Mouse (Mus musculus) heart, postnatal 10 days (tissue): ENCODE results near the gene Tspan5. TPM values are rescaled to one million over a fixed set of nuclear protein-coding genes. Genes with fewer than 3 reads are reported as not detected.

Experiments
- DNase-seq, 2 experiments: peaks; one replicate each; pipeline ENCODE4 v3.0.0; 2021
- intact Hi-C: fragments of 180-260 bp; cut with DNase I; formaldehyde crosslinking; loops from one replicate; pipeline ENCODE4 v1.15.1; 2025
- total RNA-seq, 2 experiments: library from RNA; stranded (reverse); gene quantifications; 2 replicates each; pipeline ENCODE4 v1.2.3; 2021

Gene Tspan5
- total RNA-seq, 2 experiments from 2014 or later: 12.4 to 13.7 TPM

DNA sequence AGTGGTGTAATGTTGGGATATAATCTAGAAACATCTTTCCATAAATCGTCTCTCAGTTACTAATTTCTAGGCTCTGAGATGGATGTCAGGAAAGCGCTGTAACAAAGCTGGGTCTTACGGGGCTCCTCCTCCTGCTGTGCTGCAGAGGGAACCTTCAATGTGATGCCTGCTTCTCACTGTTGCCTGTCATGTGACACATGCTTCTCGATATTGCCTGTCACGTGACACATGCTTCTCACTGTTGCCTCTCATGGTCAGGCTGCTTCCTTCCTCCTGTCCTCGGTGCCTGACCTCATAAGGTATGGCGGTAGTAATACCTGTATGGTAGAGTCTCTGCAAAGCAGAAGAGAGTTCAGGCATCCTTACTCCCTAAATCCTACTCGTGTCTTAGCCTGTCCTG is 170.5 kb downstream of the Tspan5 start:
- intact Hi-C loops: loop anchor here (10.0 kb wide), 1 partner anchor 282 kb away; no protein-coding TSS in a partner anchor
- DNase-seq: no peak

DNA sequence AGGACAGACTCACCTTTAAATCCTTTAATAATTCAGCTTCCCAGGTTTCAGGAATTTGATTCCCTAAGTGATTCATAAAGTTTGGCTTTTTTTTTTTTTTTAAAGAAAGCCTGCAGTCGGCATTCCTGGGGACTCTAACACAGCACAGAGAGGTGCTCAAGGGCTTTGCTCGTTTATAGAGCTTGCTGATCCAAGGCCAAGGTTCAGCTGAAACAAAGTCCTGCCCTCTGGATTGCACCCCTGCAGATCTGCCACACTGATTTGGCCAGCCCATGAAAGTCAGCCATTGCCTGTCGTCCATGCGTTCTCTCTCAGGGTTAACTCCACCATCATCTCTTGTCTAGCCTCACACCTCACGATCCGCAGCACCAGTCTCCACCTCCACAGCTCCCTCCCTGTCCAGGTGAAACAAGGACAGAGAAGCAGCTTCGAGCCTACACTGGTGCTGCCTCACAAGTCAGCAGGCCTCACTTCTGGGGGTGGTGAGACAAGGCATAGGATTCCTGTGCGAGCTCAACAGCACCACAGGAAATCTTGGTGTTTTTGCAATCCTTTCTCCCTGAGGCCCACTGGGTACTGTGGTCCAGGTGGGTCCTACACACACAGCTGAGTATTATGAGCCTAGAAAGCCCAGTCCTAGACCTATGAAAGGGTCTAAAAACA is 172.8 kb downstream of the Tspan5 start:
- no peak for DNase-seq
- intact Hi-C loops: loop anchor here (10.0 kb wide), 1 partner anchor 280 kb away; no protein-coding TSS in a partner anchor

DNA sequence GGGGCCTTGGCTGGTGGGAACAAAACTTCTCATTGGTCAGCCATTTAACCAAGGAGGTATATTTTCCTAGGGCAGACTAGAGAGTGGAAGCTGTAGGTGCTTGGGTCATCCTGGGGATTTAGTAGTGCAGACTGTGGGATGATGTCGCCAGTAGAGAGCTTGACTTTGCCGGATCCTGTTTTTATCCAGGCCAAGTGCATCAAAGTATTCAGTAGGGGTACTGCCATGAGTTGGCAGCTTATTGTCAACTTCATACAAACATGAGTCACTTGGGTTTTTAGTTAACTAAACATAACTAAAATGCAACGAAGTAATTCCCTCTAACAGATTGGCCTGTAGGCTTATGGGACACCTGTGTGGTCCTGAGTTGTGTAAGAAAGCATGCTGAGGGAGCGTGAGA is 174.6 kb downstream of the Tspan5 start:
- intact Hi-C loops: loop anchor here (10.0 kb wide), 1 partner anchor 278 kb away; no protein-coding TSS in a partner anchor
- no peak for DNase-seq

DNA sequence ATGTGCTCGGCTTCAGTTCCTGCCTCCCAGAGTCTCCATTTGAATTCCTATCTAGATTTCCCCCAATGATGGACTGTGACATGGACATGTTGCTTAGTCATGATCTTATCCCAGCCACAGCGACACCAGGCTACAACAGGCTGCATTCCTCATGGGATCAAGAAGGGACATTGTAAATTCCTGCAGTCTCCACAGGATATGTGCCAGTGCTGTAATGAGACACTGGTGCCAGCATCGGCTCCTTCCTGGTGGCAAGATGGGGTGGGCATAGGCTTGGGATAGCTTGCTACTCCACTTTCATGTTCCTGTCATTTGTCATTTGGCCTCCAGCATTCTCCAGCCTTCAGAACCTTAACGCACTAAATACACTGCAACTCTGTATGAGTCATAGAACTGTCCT is 175.0 kb downstream of the Tspan5 start:
- intact Hi-C loops: loop anchor here (10.0 kb wide), 1 partner anchor 278 kb away; no protein-coding TSS in a partner anchor

DNA sequence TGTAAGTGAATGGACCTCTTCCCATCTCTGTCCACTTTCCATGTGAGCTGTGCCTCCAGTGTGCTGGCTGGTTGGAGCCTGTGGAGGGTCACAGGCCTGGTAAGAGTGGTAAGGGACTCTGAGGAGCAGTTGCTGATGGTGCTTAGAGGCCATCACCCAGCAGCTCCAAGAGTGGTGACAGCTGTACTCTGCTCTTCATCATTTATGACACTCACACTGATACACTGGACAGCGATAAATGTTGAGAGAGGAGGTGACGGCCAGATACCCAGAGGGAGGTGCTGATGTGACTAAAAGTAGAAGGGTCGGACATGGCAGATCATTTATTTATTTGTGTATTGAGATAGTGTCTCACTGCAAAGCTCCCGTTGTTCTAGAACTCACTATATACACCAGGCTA is 176.2 kb downstream of the Tspan5 start:
- intact Hi-C loops: loop anchor here (10.0 kb wide), 1 partner anchor 277 kb away; no protein-coding TSS in a partner anchor

More for the DNA sequence above, 175.0 kb downstream of the Tspan5 start:
- no peak for DNase-seq

DNA sequence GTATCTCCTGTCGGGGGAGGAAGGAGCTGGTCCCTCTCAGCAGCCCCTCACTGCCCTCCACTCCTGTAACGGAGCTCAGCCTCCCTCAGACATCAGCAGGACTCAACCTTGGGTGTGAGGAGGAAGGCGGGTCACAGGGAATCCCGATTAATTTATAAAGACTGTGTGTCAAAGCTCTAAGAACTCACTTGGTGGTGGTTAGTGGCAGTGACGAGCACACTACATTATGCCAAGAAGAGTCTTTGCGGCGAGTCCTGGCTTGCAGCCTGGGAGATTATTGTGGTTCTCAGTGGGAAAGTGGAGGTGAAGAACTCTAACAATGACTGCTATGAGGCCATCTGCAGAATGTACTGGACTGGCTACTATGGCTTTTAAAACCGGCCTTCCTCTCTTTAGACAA is 184.2 kb downstream of the Tspan5 start:
- DNase-seq: no peak
- intact Hi-C loops: no loop called here

More for the DNA sequence above, 176.2 kb downstream of the Tspan5 start:
- peak; percentile 34 to 56 for DNase-seq

DNA sequence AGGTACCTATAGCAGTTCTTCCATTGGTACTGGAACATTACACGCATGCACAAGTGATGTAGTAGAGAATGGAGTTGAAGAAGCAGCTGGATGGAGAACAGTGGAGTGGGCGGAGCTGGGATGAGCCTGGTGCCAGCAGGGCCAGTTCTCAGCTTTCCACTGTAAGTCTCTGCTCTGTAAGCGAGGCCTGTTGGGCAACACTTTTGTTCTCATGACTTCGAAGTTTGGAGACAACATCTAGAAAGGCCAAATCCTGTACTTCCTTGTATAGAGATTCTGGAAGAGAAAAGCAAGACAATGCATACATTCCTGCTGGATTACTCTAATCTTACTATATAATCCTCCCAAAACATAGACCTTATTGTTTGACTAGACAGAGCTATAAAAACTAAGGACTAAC is 185.4 kb downstream of the Tspan5 start:
- intact Hi-C loops: no loop called here
- no peak for DNase-seq

DNA sequence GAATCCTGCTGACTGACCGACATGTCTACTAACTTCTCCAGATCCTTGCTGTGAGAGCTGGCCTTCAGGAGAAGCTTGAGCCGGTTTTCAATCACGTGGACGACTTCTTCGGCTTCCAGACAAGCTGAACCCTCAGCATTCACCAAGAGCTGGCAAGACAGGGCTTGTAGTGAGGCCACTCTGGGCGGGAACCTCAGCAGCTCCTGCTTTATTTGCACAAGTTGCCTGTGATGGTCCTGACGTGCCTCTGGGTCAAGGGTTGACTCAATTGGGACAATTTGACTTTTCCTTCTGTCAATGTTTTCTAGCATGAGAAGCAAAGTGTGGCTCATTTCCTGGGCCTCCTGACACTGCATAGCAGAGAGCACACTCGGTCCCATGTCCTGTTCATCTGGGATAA is 194.8 kb downstream of the Tspan5 start:
- no peak for DNase-seq
- intact Hi-C loops: no loop called here

DNA sequence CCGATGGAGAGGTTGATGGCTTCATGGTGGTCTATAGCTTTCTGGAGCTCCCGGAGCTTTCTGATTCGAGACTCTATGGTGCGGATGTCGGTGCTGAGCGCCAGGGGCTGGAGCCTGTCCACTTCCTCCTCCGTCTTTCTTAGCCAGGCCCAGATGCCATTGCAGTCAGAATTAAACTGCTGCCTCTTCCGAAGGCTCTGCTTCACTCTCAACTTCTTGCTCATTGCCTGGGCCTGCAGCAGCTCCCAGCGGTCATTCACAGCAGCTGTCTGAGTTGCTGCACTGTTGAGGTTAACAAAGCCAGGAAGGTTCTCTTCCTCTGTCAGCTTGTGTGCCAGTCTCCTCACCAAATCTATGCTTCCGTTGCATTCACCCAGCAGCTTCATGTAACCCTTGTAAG is 195.2 kb downstream of the Tspan5 start:
- no peak for DNase-seq
- intact Hi-C loops: no loop called here

DNA sequence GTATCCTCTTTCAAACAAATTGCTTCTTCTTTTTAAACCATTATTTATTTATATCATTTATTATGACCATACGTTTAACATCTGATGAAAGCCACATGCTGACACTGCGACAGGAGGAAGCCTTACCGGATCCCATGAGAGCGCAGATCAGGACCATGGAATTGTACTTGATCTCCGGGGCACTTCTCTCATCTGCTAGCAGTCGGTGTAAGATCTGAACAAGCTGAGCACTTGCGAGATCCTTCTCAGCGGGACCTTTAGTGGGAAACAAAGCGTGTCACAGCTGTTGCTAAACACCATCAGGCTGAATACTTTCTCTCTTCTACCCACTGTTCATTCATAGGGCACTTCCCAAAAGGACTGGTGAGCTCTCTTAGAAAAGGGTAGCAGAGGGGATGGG is 199.6 kb downstream of the Tspan5 start:
- intact Hi-C loops: no loop called here
- no peak for DNase-seq

DNA sequence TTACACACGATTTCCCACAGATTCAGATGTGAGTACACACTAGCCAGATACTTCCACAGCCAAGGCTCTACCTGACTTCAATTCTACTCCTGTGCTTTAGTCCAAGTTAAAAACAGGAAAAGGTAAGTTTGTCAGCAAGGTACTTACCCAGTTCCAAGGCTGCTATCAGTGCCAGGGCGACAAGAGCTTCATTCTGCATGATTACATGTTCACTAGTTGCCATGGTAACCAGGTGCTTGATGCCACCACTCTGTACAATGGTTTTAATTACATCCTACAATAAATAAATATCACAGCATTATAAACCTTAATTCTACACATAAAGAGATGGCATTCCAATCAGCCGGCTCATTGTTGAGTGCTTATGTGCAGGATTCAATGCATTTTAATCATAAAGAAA is 203.5 kb downstream of the Tspan5 start:
- DNase-seq: no peak
- intact Hi-C loops: no loop called here

DNA sequence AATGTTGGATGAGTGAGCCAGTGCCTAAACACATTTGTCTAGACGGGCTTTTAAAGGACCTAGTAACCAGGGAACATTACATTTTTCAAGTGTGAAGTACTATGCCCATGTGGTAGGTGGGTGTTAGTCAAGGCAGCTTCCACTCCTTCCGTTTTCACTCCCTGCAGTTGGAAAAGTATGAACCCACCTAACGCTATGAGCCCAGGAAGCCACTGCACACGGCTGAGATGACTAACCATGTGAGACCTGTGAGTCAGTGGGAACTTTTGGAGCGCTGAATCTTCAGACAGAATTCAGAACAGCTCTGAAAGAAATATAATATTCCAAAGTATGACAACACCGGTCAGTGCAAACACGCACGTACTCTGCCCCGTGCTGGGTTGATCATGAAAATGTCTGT is 207.1 kb downstream of the Tspan5 start:
- intact Hi-C loops: no loop called here
- no peak for DNase-seq

DNA sequence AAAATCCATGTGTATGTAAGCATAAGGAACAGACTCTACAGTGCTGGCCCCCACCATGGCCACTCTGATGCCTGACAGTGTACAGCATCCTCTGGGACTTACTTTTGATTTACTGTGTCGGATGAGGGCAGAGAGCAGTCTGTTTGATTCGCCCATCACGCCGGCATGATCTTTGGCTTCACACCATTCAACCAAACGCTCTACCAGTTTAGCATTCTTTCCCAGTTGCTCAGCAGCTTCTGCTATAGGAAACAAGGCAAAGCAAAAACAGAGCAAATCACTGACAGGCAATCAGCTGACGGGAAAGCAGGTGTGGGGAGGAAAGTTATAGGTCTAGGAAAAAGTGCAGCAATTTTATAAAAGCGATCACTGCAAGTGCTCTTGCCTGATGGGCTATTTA is 213.2 kb downstream of the Tspan5 start:
- intact Hi-C loops: no loop called here
- no peak for DNase-seq

Other genes starting within 250 kb of the Tspan5 start
- 100 to 1,000 TPM; 125 to 138 TPM for gene Eif4e, start 216.0 kb upstream of the Tspan5 start, total RNA-seq